Mouse (Mus musculus) kidney, embryonic 15.5 days (tissue): Measurements from ENCODE around the gene H2-Ab1. TPM values are rescaled to one million over a fixed set of nuclear protein-coding genes. Genes with fewer than 3 reads are reported as not detected.
A peak's percentile ranks its signal among the peaks of the same experiment; 100 is the strongest.
"Not testable (repeated sequence)": the region's sequence is repeated elsewhere in the genome, so short reads cannot be mapped to it uniquely, and the experiment has no call there.

Source experiments
- ATAC-seq: fragments of 200-750 bp; cut with Nextera tagmentation; replicated peaks from 2 replicates; pipeline ENCODE4 v1.8.0; 2017; ENCODE audit warnings: moderate TSS enrichment; ENCODE audit not compliant: low FRiP score
- H3K27ac ChIP-seq: fragments of 300-500 bp; sonication (generic); 2 replicates; pipeline ENCODE4 v1.5.1; 2015; ENCODE audit warnings: mild to moderate bottlenecking, inconsistent platforms
- H3K27me3 ChIP-seq: fragments of 300-500 bp; sonication (generic); 2 replicates; pipeline ENCODE4 v1.6.1; 2015; ENCODE audit warnings: inconsistent platforms
- H3K36me3 ChIP-seq: fragments of 300-500 bp; sonication (generic); 2 replicates; pipeline ENCODE4 v1.6.1; 2015; ENCODE audit warnings: inconsistent platforms
- H3K4me1 ChIP-seq: fragments of 300-500 bp; sonication (generic); 2 replicates; pipeline ENCODE4 v1.6.1; 2015; ENCODE audit warnings: inconsistent platforms
- H3K4me2 ChIP-seq: fragments of 300-500 bp; sonication (generic); 2 replicates; pipeline ENCODE4 v1.6.1; 2015; ENCODE audit warnings: moderate library complexity, mild to moderate bottlenecking, inconsistent platforms
- H3K4me3 ChIP-seq: fragments of 300-500 bp; sonication (generic); replicated peaks from 2 replicates; pipeline ENCODE4 v1.5.1; 2015; ENCODE audit warnings: mild to moderate bottlenecking, inconsistent platforms
- H3K9ac ChIP-seq: fragments of 300-500 bp; sonication (generic); 2 replicates; pipeline ENCODE4 v1.6.1; 2015; ENCODE audit warnings: mild to moderate bottlenecking, inconsistent platforms
- H3K9me3 ChIP-seq: fragments of 300-500 bp; sonication (generic); replicated peaks from 2 replicates; pipeline ENCODE4 v1.6.1; 2016; ENCODE audit warnings: inconsistent platforms
- WGBS: fragments of 180-500 bp; shearing (Covaris S2); methylation state at CpG from one replicate; pipeline ENCODE4 v1.1.7; 2015; ENCODE audit warnings: mixed read lengths; 5-methylcytosine and 5-hydroxymethylcytosine counted together
- polyA plus RNA-seq: library from polyadenylated mRNA; unstranded; fragments of >200 nt; fragmentation: Nextera tagmentation; extraction: Ambion mirVana; gene quantifications from 2 replicates; pipeline ENCODE4 v1.2.1, GENCODE M21; 2015

H2-Ab1 gene
- 23.3 and 27.5 TPM in 2 replicates for polyA plus RNA-seq

DNA sequence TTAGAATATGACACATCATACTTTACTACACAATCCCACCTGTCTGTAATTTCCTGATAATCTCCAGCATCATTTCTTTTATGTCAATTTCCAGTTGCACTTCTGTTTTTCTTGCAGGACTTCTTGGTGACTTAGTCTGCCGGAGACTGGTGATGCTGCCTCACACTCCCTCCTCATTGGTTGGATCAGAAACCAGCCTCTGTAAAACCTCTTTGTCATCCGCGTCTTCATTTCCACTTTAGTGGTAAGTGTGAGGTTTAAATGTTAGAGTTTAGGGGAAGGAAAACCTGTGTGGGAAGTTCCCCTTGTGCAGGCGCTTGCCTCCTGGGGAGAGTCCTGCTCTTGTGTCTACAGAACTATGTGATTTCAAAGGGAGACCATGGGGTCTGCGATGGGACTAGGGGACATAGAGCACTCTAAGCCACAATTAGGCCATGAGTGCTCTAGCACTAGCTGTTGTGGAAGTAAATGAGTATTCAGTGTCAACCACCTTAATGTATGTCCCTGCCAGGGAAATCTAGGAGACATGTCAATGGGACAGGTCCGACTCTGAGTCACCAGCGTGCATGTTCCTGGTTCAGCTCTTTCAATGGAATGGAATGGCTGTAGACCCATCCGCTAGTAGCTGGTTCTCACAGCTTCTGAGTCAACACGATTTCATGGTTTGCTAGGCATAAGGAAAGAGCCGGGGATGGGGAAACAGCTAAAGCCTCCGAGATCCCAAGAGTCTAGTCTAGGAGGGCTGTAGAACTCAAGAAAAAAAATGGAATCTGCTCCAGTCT, at the start of gene H2-Ab1:
H2-Ab1 (plus strand) TSS at position 96 of the 782 bp plus-strand sequence.
- H3K27me3 ChIP-seq, result peaks cover 21% of the 10 kb centered on the region
- 71% methylated on average over 11 of the region's 11 CpGs for WGBS
- no peak within 1 kb of the TSS for H3K4me3 ChIP-seq
- H3K9me3 ChIP-seq, result no peaks in the 10 kb centered on the region
- H3K36me3 ChIP-seq, result no peaks in the 10 kb centered on the region
- no peak for ATAC-seq
- H3K9ac ChIP-seq, result no peak within 1 kb of the TSS
- 0 out of 2 replicates have a peak, but pooled peaks cover 5% of the 10 kb centered on the region for H3K4me1 ChIP-seq
- no peak within 1 kb of the TSS for H3K4me2 ChIP-seq
- no peak within 1 kb of the TSS for H3K27ac ChIP-seq

DNA sequence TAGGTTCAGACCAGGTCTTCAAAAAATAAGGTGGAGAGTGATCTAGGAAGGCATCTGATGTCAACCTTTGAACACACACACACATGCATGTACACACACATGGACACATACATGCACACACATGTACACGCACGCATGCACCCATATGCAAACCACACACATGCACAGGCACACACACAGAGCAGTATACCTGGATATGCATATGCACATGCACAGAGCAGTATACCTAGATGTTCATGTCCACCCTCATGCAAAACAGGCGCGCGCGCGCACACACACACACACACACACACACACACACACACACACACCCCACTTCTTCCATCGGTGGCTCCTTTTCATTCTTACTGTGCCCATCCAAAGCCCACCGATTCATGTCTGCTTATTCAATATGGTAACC, 49.6 kb upstream of the H2-Ab1 start:
- Histone ChIP-seq H3K4me1 (peaks cover 16% of the 10 kb centered on the region), H3K9me3 (no peaks in the 10 kb centered on the region), H3K36me3 (no peaks in the 10 kb centered on the region), H3K27me3 (peaks cover 83% of the 10 kb centered on the region), H3K4me2 (no peak overlapping the region), H3K27ac (no peak overlapping the region), H3K4me3 (no peak overlapping the region), H3K9ac (no peak overlapping the region)
- WGBS, result 94% methylated on average over 9 of the region's 9 CpGs
- ATAC-seq, result no peak

DNA sequence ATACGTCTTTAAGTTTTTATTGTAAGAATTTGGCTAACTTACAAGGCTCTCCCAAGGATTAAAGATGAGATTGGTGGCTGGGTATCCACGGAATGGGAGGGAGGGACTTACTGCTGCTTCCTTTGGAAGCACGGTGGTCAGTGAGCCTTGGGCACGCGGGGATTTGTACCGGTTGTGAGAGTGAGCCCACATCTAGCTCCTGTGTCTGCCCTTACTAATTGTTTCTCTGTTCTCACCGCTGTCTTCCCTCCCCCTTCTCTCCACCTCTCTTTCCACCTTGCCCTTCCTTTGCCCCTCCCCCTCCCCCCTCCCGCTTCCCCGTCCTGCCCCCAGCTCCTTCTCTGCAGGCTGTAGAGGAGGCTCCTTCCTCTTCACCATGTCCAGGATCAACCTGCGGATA, 49.1 kb upstream of the H2-Ab1 start:
- H3K36me3 ChIP-seq, result no peaks in the 10 kb centered on the region
- 24% methylated on average over 8 of the region's 10 CpGs for WGBS

DNA sequence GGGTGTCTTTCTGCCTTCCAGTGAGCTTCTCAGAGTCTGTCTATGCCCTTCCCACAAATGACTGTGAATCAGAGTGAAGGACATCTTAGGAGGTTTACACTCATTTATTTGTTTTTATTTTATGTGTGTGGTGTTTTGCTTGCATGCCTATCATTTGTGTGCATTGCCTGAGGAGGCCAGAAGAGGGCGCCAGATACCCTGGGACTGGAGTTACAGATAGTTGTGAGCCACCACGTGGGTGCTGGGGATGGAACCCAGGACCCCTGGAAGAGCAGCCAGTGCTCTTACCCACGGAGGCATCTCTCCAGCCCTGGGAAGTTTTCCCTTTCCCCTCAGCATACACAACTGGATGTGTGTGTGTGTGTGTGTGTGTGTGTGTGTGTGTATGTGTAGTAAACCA, 47.8 kb upstream of the H2-Ab1 start:
- Histone ChIP-seq H3K4me2 (no peak overlapping the region), H3K4me3 (no peak overlapping the region), H3K9ac (no peak overlapping the region), H3K36me3 (no peaks in the 10 kb centered on the region), H3K27ac (no peak overlapping the region), H3K27me3 (peaks cover 91% of the 10 kb centered on the region), H3K9me3 (no peaks in the 10 kb centered on the region), H3K4me1 (peaks cover 20% of the 10 kb centered on the region)
- WGBS, result 54% methylated on average over 3 of the region's 3 CpGs
- no peak for ATAC-seq

More for the DNA sequence above, 49.1 kb upstream of the H2-Ab1 start:
- Histone ChIP-seq H3K9ac (no peak overlapping the region), H3K4me1 (peaks cover 16% of the 10 kb centered on the region), H3K9me3 (no peaks in the 10 kb centered on the region), H3K27me3 (peaks cover 83% of the 10 kb centered on the region), H3K4me3 (no peak overlapping the region), H3K4me2 (no peak overlapping the region), H3K27ac (no peak overlapping the region)
- no peak for ATAC-seq

DNA sequence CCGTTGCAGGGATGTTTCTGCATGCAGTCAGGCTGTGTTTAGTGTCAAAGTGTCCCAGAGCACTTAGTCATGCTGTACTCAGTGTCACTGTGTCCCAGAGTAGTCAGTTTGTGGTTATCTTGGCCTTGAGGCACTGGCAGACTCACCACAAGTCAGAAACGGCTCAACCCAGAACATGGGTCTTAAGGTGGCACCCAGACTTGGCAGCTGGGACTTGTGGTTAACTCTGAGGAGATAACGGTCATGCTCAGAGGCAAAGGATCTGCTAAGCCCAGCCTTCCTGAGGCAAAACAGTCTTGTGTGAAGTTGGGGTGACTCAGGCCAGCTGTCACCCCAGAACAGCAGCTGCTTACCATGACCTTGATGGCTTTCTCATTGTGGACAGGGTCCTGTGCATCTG, 46.9 kb upstream of the H2-Ab1 start:
- no peak overlapping the region for H3K9ac ChIP-seq
- H3K36me3 ChIP-seq, result no peaks in the 10 kb centered on the region
- ATAC-seq, result no peak
- 72% methylated on average over 3 of the region's 3 CpGs for WGBS
- no peak overlapping the region for H3K4me3 ChIP-seq
- H3K9me3 ChIP-seq, result no peaks in the 10 kb centered on the region
- H3K27ac ChIP-seq, result no peak overlapping the region
- peaks cover 88% of the 10 kb centered on the region for H3K27me3 ChIP-seq
- H3K4me1 ChIP-seq, result peaks cover 12% of the 10 kb centered on the region; the same call in 1 of the 2 replicates
- H3K4me2 ChIP-seq, result no peak overlapping the region

DNA sequence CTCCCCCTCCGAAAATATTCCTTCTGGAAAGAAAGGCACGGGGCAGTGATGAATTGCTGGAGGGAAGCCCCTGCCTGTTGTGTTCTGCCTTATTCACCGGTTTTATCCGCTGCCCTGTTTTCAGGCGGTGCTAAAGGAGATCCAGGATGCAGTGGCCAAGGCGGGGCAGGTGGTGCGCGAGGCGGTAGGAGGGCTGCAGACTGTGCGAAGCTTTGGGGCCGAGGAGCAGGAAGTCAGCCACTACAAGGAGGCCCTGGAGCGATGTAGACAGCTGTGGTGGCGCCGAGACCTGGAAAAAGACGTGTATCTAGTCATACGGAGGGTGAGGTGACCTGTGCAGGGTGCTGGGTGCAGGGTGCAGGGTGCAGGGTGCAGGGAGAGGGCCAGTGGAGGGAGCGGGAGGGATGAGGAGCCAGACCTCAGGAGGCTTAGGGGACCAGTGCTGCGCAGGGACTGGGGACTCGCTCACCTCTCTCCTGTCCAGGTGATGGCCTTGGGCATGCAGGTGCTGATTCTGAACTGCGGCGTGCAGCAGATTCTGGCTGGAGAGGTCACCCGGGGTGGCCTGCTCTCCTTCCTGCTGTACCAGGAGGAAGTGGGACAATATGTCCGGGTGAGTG, 45.6 kb upstream of the H2-Ab1 start:
- Histone ChIP-seq H3K9me3 (no peaks in the 10 kb centered on the region), H3K9ac (no peak overlapping the region), H3K4me2 (no peak overlapping the region), H3K4me1 (0 out of 2 replicates have a peak, but pooled peaks cover 10% of the 10 kb centered on the region), H3K4me3 (no peak overlapping the region), H3K36me3 (no peaks in the 10 kb centered on the region), H3K27me3 (peaks cover 84% of the 10 kb centered on the region), H3K27ac (no peak overlapping the region)
- ATAC-seq, result no peak
- WGBS, result 20% methylated on average over 23 of the region's 23 CpGs

DNA sequence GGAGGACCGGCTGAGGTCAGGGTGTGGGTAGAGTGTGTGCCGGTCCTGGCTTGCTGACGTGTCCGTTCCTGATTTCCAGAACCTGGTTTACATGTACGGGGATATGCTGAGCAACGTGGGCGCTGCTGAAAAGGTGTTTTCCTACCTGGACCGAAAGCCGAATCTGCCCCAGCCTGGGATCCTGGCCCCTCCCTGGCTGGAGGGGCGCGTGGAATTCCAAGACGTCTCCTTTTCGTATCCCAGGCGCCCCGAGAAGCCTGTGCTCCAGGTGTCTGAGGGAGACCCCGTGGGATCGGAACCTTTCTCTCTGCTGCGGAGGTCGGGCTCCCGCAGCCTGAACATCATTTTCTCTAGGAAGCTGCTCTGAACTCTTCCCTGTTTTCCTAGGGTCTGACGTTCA, 43.6 kb upstream of the H2-Ab1 start:
- Histone ChIP-seq H3K4me1 (0 out of 2 replicates have a peak, but pooled peaks cover 10% of the 10 kb centered on the region), H3K36me3 (no peaks in the 10 kb centered on the region), H3K9me3 (no peaks in the 10 kb centered on the region), H3K9ac (no peak overlapping the region), H3K27ac (no peak overlapping the region), H3K27me3 (peaks cover 73% of the 10 kb centered on the region), H3K4me3 (no peak overlapping the region), H3K4me2 (peak overlapping the region; percentile 33)
- WGBS, result 42% methylated on average over 21 of the region's 21 CpGs
- ATAC-seq, result no peak

DNA sequence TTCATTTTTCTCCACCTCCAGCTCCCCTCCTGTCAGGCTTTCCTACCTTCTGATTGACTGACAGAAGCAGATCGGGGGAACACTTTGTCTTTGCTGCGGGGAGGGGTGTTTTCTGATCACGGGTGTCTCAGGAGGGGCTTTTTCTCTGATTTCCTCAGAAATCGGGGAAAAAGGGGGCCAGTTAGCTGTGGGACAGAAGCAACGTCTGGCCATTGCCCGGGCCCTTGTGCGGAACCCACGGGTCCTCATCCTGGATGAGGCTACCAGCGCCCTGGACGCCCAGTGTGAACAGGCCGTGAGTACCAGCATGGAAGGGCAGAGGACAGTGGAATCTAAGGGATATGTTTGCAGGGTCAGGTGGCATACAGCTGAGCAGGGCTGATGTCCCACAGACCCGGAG, 42.3 kb upstream of the H2-Ab1 start:
- Histone ChIP-seq H3K4me2 (no peak overlapping the region), H3K9me3 (no peaks in the 10 kb centered on the region), H3K4me3 (no peak overlapping the region), H3K27me3 (peaks cover 60% of the 10 kb centered on the region), H3K4me1 (0 out of 2 replicates have a peak, but pooled peaks cover 10% of the 10 kb centered on the region), H3K36me3 (no peaks in the 10 kb centered on the region), H3K27ac (no peak overlapping the region), H3K9ac (no peak overlapping the region)
- WGBS, result 88% methylated on average over 12 of the region's 12 CpGs
- no peak for ATAC-seq

DNA sequence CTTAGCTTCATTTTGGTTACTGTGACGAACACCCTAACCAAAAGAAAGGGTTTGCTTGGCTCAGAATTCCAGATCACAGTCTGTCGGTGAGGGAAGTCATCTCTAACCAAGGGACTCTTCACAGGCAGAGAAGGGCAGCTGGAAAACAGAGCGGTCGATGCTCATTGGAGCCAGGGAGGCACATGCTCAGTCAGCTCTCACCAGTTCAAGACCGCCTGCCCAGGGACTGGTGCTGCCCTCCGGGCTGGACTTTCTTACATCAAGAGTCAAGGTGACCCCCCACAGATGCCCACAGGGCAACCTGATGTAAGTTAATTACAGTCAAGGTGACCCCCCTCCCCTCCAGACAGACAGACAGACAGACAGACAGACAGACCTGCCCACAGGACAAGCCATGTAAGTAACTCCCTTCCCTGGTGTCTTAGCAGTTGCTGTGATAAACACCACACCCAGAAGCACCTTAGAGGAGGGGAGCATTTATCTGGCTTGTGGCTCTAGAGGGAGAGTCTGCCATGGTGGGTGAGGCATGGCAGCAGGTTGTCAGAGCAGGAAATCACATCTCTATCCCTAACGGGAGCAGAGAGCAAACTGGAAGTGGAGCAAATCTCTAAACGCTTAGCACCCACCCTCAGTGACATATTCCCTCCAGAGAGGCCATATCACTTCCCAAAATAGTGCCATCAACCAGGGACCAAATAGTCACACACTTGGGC, 40.1 kb upstream of the H2-Ab1 start:
- ATAC-seq, result no peak
- H3K4me2 ChIP-seq, result no peak overlapping the region
- no peak overlapping the region for H3K9ac ChIP-seq
- H3K36me3 ChIP-seq, result no peaks in the 10 kb centered on the region
- 87% methylated on average over 8 of the region's 8 CpGs for WGBS
- no peak overlapping the region for H3K27ac ChIP-seq
- no peaks in the 10 kb centered on the region for H3K9me3 ChIP-seq
- 0 out of 2 replicates have a peak, but pooled peaks cover 5% of the 10 kb centered on the region for H3K4me1 ChIP-seq
- H3K27me3 ChIP-seq, result peaks cover 38% of the 10 kb centered on the region
- no peak overlapping the region for H3K4me3 ChIP-seq

DNA sequence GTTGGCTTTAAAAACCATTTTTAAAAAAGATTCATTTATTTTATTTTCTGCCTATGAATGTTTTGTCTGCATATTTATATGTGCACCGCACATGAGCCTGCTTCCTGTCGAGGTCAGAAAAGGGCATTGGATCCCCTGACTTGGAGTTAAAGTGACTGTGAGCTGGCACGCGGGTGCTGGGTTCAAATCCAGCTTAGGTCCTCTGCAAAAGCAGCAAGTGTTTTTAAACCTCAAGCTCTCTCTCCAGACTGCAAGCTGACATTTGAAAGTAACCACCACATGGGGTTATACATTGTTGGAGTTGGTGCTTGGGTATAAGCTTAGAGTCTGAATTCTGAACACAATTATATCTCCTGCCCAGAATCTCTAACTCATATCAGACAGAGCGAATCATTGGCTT, 39.5 kb upstream of the H2-Ab1 start:
- Histone ChIP-seq H3K36me3 (no peaks in the 10 kb centered on the region), H3K9ac (no peak overlapping the region), H3K4me2 (no peak overlapping the region), H3K4me3 (no peak overlapping the region), H3K27ac (no peak overlapping the region), H3K27me3 (peaks cover 32% of the 10 kb centered on the region), H3K4me1 (0 out of 2 replicates have a peak, but pooled peaks cover 5% of the 10 kb centered on the region), H3K9me3 (no peaks in the 10 kb centered on the region)
- ATAC-seq, result no peak
- 89% methylated on average over 5 of the region's 5 CpGs for WGBS

DNA sequence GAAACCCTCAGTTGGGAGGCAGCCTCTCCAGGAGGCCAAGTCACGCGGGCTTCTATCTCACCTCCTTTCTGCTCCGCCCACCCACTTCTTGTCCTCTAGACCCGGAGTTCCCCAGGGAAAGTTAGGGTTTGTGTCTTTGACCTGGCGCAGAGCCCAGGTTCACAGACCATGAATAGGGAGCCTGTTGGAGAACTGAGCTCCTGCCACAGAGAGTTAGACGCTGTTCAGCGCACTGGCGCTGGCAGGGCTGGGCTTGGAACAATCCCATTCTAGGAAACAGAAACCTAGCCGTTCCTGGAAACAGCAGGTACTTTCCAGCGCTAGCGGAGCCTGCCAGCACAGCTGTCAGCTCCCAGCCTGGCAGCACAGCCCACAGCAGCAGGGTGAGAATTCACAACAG, 38.8 kb upstream of the H2-Ab1 start:
- Histone ChIP-seq H3K4me1 (0 out of 2 replicates have a peak, but pooled peaks cover 5% of the 10 kb centered on the region), H3K4me3 (no peak overlapping the region), H3K27me3 (peaks cover 25% of the 10 kb centered on the region), H3K9ac (no peak overlapping the region), H3K36me3 (no peaks in the 10 kb centered on the region), H3K4me2 (no peak overlapping the region), H3K27ac (no peak overlapping the region), H3K9me3 (no peaks in the 10 kb centered on the region)
- ATAC-seq, result no peak
- 81% methylated on average over 11 of the region's 11 CpGs for WGBS

DNA sequence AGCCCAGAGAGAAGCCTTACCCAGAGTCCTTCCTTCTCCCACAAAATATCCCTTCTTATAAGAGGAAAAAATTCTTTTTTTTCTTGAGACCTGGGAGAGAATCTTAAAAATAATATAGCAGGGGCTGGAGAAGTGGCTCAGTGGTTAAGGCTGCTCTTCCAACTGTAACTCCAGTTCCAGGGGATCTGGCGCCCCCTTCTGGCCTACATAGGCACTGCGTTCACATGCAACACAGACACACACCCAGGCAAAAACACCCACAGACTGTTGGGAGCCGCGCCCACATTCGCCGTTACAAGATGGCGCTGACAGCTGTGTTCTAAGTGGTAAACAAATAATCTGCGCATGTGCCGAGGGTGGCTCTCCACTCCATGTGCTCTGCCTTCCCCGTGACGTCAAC, 38.4 kb upstream of the H2-Ab1 start:
- peaks cover 21% of the 10 kb centered on the region for H3K27me3 ChIP-seq
- not testable (repeated sequence) for H3K27ac ChIP-seq, H3K9ac ChIP-seq, H3K4me1 ChIP-seq, H3K9me3 ChIP-seq, H3K36me3 ChIP-seq, H3K4me2 ChIP-seq, H3K4me3 ChIP-seq, ATAC-seq
- WGBS, result 86% methylated on average over 9 of the region's 11 CpGs
